Mouse (Mus musculus): Measurements from ENCODE around the gene Wsb1. TPM values are rescaled to one million over a fixed set of nuclear protein-coding genes. Genes with fewer than 3 reads are reported as not detected.
"Not testable (repeated sequence)": the region's sequence is repeated elsewhere in the genome, so short reads cannot be mapped to it uniquely, and the experiment has no call there.

Wsb1 gene
- 10 to 100 TPM; 85.9 to 87.5 TPM for total RNA-seq (2021)
- long read RNA-seq, experiment 1, partial matches to known transcripts, result 0 of 46 reads
- long read RNA-seq, experiment 1, other reads (novel, unspliced or antisense), result 42 of 46 reads
- long read RNA-seq, experiment 2, partial matches to known transcripts, result 1 of 39 reads
- long read RNA-seq, experiment 2, other reads (novel, unspliced or antisense), result 38 of 39 reads

DNA sequence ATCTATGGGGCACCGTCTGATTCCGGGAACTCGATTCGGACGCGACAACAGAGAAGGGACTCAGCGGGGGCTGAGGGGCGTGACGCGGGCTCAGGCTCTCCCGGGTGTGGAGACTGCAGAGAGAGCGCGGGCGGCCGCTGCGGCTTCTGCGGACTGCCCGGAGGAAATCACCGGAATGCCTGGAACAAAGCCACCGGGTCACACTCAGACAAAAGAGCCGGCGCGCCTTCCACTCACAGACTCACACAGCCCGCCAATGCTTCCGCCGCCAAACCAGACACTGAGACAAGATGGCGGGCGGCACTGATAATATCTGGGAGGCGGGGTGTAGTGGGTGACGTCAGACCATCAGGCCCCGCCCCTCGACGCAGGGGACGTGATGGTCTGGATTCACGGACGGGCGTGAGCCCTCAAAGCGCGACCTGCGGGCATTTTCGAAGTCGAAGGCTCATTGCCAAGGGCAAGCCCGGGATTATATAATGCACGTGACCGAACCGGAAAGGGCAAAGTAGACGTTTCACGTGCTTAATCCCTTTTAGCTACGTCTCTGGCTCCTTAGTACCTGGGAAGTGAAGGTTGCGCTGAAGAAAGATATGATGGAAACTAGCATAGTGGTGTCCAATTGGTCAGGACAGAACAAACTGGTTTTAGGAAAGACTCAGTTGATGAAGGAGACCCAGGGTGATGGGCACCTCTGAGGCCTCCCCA lies at the start of gene Wsb1:
Gene Wsb1, minus strand, starts transcription at position 281 of the 708 bp plus-strand sequence.
- peak; percentile 91 to 93 for DNase-seq (ENCODE audit: extremely low spot score in 1 of 2, low spot score in 2 of 2)

DNA sequence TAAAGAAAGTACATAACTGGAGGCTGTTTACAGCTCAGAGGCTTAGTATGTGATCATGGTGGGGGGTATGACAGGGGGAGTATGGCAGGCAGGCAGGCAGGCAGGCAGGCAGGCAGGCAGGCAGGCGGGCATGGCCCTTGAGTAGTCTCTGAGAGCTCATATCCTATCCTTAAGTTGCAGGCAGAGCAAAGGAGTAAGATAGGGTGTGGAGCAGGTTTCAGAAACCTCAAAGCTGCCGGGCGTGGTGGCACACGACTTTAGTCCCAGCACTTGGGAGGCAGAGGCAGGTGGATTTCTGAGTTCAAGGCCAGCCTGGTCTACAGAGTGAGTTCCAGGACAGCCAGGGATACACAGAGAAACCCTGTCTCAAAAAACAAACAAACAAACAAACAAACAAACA lies 49.8 kb upstream of the Wsb1 start:
- H3K4me3 ChIP-seq; intact Hi-C loops (cut with DNase I); DNase-seq (ENCODE audit: extremely low spot score in 1 of 2, low spot score in 2 of 2); H3K27ac ChIP-seq: not testable (repeated sequence)

More for the DNA sequence above, at the start of gene Wsb1:
- no peak for TF ChIP-seq CTCF (IDR thresholded peaks at IDR 0.05)
- Histone ChIP-seq H3K4me3 (peak within 1 kb of the TSS; percentile 97), H3K27ac (peak within 1 kb of the TSS; percentile 92)
- intact Hi-C loops (cut with DNase I), result loop anchor here (5.0 to 10.0 kb wide), 3 partner anchors 83 to 320 kb away; partner anchors contain the start of gene Nf1

DNA sequence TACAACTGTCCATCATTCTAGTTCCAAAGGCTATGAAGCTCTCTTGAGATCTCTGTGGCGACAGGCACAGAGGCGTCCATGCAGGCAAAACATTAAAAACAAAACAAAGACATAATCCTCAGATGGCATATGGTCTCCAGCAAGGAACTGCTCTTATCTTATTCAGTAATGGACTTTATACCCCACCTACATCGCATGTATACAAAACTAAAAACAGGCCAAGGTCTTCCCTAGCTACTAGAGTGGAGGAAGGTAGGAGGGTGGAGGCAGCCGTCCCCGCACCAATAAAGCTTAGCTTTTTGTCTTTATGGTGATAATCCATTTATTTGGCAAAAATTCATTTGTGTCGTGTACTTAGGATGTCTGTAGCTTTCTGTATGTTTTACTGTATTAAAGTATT lies 48.6 kb upstream of the Wsb1 start:
- H3K27ac ChIP-seq, result no peak overlapping the region
- intact Hi-C loops (cut with DNase I), result no loop called here
- no peak for TF ChIP-seq CTCF (IDR thresholded peaks at IDR 0.05)
- DNase-seq (ENCODE audit: extremely low spot score in 1 of 2, low spot score in 2 of 2), result no peak
- no peak overlapping the region for H3K4me3 ChIP-seq

DNA sequence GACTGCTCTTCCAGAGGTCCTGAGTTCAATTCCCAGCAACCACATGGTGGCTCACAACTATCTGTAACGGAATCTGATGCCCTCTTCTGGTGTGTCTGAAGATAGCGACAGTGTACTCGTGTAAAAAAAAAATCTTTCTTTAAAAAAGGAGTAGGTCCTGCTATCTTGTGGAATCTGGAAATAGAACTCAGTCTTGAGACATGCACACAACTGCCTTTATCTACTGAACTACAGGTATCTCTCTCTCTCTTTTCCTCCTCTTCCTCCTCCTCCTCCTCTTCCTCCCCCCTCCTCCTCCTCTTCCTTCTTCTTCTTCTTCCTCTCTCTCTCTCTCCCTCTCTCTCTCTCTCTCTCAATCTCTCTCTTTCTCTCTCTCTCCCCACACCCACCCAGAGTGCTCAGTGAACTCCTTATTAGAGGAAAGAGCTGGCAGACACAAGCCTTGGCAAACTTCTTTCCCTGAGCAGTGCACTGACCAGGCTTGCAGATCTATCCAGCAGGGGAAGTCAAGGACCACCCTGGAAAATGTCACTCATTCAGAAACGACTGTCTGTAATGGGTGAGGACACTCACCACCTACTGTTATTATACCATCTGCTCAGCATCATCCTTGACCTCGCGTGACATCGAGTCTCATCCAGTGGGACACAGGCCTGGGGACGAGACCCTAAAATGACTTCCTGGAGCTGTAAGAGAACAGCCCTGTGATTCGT lies 45.4 kb upstream of the Wsb1 start:
- H3K4me3 ChIP-seq, result no peak overlapping the region
- H3K27ac ChIP-seq, result no peak overlapping the region
- no peak for DNase-seq (ENCODE audit: extremely low spot score in 1 of 2, low spot score in 2 of 2)
- intact Hi-C loops (cut with DNase I), result loop anchor here (5.0 kb wide), 1 partner anchor 283 kb away; no protein-coding TSS in a partner anchor
- no peak; the same call in 1 of the 2 replicates for TF ChIP-seq CTCF (IDR thresholded peaks at IDR 0.05)

DNA sequence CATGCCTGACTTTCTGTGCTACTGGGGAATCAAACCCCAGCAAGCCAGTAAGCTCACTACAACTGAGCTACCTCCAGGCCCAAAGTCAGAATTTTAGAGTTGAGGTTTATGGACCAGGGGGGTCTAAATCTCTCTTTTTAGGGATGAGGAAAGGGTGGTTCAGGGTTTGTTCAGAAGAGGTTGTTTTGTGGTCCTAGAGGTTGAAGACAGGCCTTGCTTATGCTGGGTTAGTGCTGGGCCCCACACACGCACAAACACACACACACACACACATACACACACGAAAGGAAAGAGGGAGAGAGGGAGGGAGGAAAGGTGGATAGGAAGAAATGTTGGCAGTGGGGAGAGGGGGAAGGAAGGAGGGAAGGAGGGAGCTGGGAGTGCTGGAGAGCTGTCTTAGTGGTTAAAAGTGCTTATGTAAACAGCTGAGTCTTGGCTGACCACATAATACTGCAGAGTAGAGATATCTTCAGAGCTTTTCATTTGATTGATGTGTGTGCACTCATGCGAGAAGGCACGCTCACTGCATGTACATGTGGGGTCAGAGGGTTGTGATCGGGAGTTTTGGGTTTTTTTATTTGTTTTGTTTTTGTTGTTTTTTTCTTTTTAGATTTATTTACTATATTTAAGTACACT lies 42.5 kb upstream of the Wsb1 start, which contains the start of gene Gm9964:
Gene Gm9964, minus strand, starts transcription at position 51 of the 636 bp plus-strand sequence.
- intact Hi-C loops (cut with DNase I), result loop anchor here (1.0 to 5.0 kb wide), 5 partner anchors 73 to 330 kb away; no protein-coding TSS in a partner anchor
- no peak for DNase-seq (ENCODE audit: extremely low spot score in 1 of 2, low spot score in 2 of 2)
- Histone ChIP-seq H3K4me3 (no peak within 1 kb of the TSS), H3K27ac (no peak within 1 kb of the TSS)
- TF ChIP-seq CTCF (IDR thresholded peaks at IDR 0.05), result no peak

DNA sequence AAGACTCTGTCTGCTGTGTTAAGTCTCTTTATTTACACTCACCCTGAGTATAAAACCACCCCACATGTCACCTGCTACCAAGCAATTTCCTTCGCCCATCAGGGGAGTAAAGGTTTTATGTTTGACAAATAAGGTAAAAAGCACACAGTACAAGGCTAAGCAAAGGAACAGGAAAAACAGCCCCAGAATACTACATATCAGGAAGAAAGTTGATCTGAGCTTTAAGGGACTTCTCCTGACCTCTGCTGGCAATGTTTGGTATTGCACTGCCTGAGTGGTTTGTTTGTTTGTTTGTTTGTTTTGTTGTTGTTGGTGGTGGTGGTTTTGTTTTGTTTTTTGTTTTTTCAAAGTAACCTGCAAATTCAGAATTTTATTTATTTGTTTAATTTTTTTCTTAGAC lies 41.7 kb upstream of the Wsb1 start:
- peak; percentile 98 for TF ChIP-seq CTCF (IDR thresholded peaks at IDR 0.05)
- intact Hi-C loops (cut with DNase I), result loop anchor here (1.0 to 5.0 kb wide), 5 partner anchors 72 to 329 kb away; no protein-coding TSS in a partner anchor
- Histone ChIP-seq H3K27ac (no peak overlapping the region), H3K4me3 (no peak overlapping the region)
- DNase-seq (ENCODE audit: extremely low spot score in 1 of 2, low spot score in 2 of 2), result peak; percentile 18 to 37

DNA sequence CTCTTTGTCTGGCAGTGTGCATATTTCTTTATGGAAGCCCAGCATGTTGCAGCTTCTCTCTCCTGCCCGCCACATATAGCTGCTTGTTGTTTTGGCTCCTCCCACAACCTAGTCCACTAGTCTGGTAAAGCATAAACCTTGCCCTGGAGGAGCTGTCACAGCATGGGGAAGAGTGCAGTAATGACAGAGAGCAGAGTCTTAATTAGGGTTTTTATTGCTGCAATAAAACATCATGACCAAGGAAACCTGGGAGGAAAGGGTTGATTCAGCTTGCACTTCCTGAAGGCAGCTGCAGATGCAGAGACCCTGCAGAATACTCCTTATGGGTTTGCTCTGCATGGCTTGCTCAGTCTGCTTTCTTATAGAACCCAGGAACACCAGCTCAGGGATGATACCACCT lies 39.5 kb upstream of the Wsb1 start:
- no peak overlapping the region for H3K4me3 ChIP-seq
- intact Hi-C loops (cut with DNase I), result no loop called here
- TF ChIP-seq CTCF (IDR thresholded peaks at IDR 0.05), result no peak
- no peak for DNase-seq (ENCODE audit: extremely low spot score in 1 of 2, low spot score in 2 of 2)
- no peak overlapping the region for H3K27ac ChIP-seq

DNA sequence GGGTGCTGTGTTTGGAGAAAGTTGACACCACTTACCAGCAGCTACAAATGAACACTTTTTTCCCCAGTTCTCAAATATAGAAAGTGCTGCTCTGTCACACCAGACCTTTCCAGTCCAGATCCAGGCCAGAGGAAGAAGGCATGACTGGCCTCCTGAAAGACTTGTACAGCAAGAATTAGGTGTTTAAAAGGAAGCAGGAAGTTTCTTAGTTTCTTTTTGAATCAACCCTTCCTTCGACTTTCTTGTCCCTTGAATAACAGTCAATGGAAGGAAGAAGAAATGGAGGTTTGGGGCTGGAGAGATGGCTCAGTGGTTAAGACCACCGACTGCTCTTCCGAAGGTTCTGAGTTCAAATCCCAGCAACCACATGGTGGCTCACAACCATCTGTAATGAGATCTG lies 38.6 kb upstream of the Wsb1 start:
- TF ChIP-seq CTCF (IDR thresholded peaks at IDR 0.05), result no peak
- Histone ChIP-seq H3K4me3 (no peak overlapping the region), H3K27ac (no peak overlapping the region)
- intact Hi-C loops (cut with DNase I), result no loop called here
- no peak for DNase-seq (ENCODE audit: extremely low spot score in 1 of 2, low spot score in 2 of 2)

DNA sequence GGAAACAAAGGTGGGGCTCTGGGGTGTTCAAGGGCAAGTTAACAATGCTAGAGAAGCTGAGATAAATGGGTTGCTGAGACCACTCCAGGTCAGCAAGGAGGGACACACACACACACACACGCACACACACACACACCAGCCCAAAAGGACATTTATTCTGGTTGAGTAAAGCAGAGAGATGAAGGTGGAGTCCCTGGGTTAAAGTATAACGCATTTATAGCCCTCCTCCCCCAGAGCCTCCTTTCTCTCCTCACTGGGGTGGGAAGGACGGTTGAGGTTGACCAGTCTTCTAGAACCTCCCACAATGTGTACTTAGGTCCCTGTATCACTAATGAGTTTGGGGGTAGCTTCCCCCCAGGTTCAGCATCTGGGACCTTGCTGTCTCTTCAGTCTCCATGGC lies 37.7 kb upstream of the Wsb1 start:
- intact Hi-C loops (cut with DNase I), result no loop called here
- H3K4me3 ChIP-seq, result no peak overlapping the region
- no peak for DNase-seq (ENCODE audit: extremely low spot score in 1 of 2, low spot score in 2 of 2)
- no peak overlapping the region for H3K27ac ChIP-seq
- TF ChIP-seq CTCF (IDR thresholded peaks at IDR 0.05), result no peak

DNA sequence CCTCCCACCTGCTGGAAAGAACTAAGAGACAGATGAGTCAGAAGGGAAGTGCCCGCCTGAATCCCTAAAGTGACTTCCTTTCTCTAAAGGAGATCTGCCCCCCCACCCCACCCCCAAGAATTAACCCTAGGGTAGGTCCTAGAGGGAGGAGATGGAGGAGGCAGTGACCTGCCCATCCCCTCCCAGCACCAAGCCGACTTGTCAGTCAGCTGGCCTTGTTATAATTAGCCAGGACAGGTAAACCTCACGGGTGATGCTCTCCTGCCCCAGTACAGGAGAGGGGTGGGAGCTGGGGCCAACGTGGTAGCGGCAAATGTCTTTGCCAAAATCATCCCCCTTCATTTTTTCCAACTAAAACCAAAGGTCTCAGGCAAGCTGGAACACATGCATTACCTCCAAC lies 37.2 kb upstream of the Wsb1 start:
- no peak for TF ChIP-seq CTCF (IDR thresholded peaks at IDR 0.05)
- Histone ChIP-seq H3K27ac (no peak overlapping the region), H3K4me3 (no peak overlapping the region)
- intact Hi-C loops (cut with DNase I), result no loop called here
- no peak for DNase-seq (ENCODE audit: extremely low spot score in 1 of 2, low spot score in 2 of 2)

DNA sequence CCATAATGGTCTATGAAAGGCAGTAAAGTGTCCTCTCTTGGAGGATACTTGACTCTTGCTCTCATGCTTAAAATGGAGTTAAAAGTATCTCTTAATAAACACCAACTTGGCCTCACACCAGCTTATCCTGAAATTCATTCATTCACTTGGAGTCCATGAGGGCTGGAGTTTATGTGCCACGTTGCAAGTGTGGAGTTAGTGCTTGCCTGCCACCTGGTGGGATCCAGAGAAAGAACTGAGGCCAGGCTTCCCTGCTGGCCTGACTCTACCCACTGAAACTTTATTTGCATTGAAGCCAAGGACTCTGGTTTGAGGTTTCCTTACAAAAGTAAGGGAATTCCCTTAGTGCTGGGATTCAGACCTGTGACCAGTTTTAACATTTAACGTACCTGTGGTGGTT lies 36.0 kb upstream of the Wsb1 start:
- Histone ChIP-seq H3K27ac (no peak overlapping the region), H3K4me3 (no peak overlapping the region)
- intact Hi-C loops (cut with DNase I), result no loop called here
- peak; percentile 55 for TF ChIP-seq CTCF (IDR thresholded peaks at IDR 0.05)
- DNase-seq (ENCODE audit: extremely low spot score in 1 of 2, low spot score in 2 of 2), result peak in 1 of 2 experiments; percentile 18

Data from left cerebral cortex, adult 2 months (tissue).